Mouse (Mus musculus): Measurements from ENCODE around the gene Hpn. TPM values are rescaled to one million over a fixed set of nuclear protein-coding genes. Genes with fewer than 3 reads are reported as not detected.

The Hpn gene
- polyA plus RNA-seq, 1 experiment: 4.1 TPM

GRCm38 (mm10) chr7:31087262-31087661, 27.8 kb downstream of the Hpn start:
- WGBS: 64% methylated on average over 2 of the region's 2 CpGs
- DNase-seq (ENCODE audit: low read depth, low spot score): no peak

GRCm38 (mm10) chr7:31086175-31086755, 28.8 kb downstream of the Hpn start:
- 95% methylated on average over 9 of the region's 9 CpGs for whole genome bisulfite sequencing
- no peak for DNase-seq (ENCODE audit: low read depth, low spot score)

DNA sequence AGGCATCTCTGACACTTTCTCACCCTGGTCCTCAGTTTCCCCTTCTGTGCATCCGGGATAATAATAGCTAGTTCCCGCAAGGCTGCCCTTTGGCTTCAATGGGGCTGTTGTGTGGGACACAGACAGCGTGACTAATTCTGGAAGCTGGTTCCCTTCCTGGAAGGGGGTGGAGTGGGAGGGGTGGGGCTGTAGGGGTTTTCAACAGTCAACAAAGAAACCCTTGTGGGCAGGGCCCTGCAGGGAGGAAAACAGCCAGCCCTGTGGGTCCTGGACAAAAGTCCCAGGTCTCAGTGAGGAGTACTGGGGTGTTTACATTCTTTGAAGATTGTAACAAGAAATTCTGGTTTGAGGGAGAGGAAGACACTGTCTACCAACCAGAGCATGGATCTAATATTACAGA, 29.9 kb downstream of the Hpn start:
- WGBS: 20% methylated on average over 3 of the region's 3 CpGs
- no peak for DNase-seq (ENCODE audit: low read depth, low spot score)

GRCm38 (mm10) chr7:31084140-31084539, 30.9 kb downstream of the Hpn start:
- DNase-seq (ENCODE audit: low read depth, low spot score): no peak
- 75% methylated on average over 9 of the region's 9 CpGs for WGBS

GRCm38 (mm10) chr7:31082831-31083588, 32.1 kb downstream of the Hpn start:
- 64% methylated on average over 14 of the region's 14 CpGs for WGBS
- no peak for DNase-seq (ENCODE audit: low read depth, low spot score)

DNA sequence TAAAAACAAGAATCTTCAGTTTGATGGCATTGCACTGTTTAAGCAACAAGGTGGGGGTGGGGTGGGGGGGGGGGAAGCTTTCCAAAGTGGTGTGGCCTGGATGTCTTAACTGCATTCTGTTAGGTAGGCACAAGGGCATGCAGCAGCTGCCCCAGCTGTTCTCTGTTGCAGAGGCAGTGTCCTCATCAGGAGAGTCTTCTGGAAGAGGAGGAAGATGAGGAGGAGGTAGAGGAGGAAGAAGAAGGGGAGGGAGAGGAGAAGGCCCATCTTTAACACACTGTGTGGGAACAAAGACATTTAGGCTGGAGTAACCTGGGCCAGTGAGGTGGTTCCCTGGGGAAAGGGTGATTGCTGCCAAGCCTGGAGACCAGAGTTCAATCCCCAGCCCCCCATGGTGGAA, 33.0 kb downstream of the Hpn start:
- DNase-seq (ENCODE audit: low read depth, low spot score): no peak

DNA sequence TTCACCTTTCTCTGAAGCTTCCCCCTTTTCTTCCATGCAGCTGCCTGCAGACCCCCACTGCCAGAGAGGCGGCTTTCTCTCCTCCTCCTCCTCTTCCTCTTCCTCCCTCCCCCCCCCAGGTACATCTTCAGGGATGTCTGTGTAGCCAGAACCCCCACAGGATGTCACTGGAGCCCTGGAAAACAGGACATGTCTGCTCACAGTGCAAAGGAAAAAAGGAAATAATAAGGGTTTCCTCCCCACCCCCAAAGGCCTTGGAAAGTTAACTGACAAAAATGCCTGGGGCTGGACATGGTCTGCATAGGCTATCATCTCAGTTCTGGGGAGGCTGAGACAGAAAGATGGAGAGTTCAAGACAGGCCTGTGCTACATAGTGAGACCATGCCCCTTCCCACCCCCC, 34.0 kb downstream of the Hpn start:
- WGBS: 62% methylated on average over 1 of the region's 1 CpGs
- DNase-seq (ENCODE audit: low read depth, low spot score): no peak

DNA sequence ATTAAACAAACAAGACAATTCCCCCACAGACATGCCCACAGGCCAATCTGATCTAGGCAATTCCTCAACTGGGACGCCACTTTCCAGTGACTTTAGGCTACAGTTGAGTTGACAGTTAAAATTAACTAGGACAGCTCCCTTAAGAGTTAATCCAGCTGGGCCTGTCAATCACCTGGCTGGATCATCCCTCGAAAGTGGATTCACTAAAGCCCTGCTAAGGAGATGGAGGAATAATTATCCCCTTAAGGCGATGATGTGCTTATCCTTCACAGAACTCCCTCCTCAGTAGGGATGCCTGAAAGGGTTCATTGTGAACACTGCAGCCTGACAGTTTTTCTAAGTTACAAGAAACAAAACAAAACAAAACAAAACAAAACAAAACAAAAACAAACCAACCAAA, 34.5 kb downstream of the Hpn start:
- WGBS: 78% methylated on average over 3 of the region's 3 CpGs
- no peak for DNase-seq (ENCODE audit: low read depth, low spot score)

GRCm38 (mm10) chr7:31079670-31080069, 35.4 kb downstream of the Hpn start:
- WGBS: 85% methylated on average over 8 of the region's 8 CpGs
- no peak for DNase-seq (ENCODE audit: low read depth, low spot score)

- 44% methylated on average over 5 of the region's 5 CpGs for WGBS
- no peak for DNase-seq (ENCODE audit: low read depth, low spot score)
These were observed 37.1 kb downstream of the Hpn start for GRCm38 (mm10) chr7:31077885-31078445.

DNA sequence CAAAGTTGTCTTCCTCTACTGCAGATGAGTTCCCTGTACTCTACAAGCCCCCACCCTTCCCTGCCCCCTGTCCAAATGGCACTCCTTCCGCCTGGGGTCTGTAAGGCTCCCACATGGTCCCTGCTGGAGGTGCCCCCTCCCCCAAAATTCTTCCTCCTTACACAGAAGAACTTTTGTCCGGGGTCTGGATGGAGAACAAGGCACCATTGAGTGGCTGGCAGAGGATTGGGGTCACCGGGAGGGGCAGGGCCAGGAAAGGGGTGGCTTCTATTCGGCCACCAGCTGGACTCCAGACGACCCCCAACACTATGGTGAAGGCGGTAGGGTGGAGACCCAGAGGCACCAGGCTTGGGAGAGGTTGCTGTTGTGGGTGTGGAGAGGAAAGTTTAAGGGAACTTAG, 37.6 kb downstream of the Hpn start:
- no peak for DNase-seq (ENCODE audit: low read depth, low spot score)
- 62% methylated on average over 6 of the region's 6 CpGs for WGBS

- WGBS: 22% methylated on average over 5 of the region's 5 CpGs
- DNase-seq (ENCODE audit: low read depth, low spot score): no peak
These were observed 38.6 kb downstream of the Hpn start, which contains the start of gene Fxyd3 for GRCm38 (mm10) chr7:31076492-31076891. Gene Fxyd3, minus strand, starts transcription at chr7:31076704.

DNA sequence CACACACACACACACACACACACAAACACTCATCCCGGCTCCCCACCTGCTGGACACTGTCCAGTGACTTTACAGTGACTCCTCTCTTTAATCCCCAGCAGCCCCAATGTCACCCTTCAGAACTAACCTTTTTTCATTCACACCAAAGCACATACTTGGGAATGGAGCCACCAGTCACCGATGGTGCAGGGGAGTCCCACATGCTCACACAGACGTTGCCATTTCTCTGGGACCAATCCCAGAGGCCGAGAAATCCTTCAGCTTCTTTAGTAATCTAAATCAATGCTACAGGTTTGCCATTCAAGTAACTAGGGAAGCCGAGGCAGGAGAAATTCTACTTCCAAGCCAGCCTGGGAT, 40.4 kb downstream of the Hpn start:
- 25% methylated on average over 5 of the region's 5 CpGs for WGBS

DNA sequence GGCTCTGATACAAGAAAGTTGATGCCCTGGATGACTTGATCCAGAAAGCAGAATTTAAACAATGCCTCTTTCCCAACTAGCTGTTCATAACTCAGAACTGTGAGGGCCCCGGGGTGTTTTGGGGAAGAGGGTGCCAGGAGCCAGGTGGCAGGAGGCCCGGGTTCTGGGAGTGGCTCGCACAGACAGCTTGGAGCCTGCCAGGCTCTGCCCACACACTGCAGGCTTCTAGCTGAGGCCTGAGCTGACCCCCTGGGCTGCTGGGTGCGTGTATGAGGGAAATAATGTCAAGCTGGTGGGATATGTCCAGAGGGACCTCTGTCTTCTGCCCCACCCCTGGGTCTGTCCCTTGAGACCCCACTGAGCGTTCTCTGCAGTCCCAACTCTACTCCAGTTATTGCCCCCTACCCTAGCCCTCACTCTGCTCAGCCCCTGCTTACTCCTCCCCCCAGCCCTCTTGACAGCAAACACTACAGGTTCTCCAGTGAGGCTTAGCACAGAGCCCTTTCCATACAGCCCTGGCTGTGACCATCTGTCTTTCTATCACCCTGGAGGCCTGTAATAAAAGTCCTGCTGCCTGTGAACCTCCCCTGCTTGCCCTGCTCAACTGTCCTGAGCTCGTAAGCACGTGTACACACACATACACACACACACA, 40.9 kb downstream of the Hpn start:
- DNase-seq (ENCODE audit: low read depth, low spot score): no peak
- WGBS: 22% methylated on average over 7 of the region's 7 CpGs

More for the DNA sequence above, 40.4 kb downstream of the Hpn start:
- DNase-seq (ENCODE audit: low read depth, low spot score): no peak

DNA sequence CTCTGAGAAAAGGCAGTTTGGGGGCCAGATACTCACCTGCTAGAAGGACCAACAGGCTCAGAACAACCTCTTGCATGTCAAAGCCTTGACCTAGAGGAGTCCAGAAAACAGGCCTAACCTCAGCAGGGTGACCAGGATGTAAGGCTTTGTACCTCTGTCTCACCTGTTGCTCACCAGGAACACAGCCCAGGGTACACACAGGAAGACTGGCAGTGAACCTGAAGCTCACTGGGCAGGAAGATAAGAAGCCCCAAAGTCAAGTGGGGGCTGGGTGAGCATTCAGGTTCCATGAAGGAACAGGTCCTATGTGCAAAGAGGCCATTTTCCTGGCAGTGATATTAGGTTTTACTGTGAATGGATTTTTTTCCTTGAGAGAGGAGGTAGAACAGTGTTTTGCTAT, 41.5 kb downstream of the Hpn start:
- no peak for DNase-seq (ENCODE audit: low read depth, low spot score)

DNA sequence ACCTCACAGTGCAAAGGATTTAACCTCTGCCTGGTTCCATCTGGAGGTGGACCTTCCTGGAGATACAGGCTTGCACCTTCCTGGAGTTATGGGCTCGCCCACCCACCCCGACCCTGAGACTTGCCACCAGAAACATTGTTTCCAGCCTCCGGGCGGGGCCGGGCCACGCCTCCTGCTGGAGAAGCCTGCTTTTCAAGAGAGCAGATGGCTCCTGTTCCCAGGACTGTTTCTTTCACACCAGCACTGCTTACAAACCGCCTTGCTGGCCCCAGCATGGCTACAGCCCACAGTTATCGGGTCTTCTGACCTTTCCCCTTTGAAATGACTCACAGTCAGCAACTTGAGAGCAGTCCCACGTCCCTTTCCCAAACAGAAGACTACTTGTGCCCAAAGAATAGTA, 42.8 kb downstream of the Hpn start:
- no peak for DNase-seq (ENCODE audit: low read depth, low spot score)
- WGBS: 19% methylated on average over 9 of the region's 9 CpGs

DNA sequence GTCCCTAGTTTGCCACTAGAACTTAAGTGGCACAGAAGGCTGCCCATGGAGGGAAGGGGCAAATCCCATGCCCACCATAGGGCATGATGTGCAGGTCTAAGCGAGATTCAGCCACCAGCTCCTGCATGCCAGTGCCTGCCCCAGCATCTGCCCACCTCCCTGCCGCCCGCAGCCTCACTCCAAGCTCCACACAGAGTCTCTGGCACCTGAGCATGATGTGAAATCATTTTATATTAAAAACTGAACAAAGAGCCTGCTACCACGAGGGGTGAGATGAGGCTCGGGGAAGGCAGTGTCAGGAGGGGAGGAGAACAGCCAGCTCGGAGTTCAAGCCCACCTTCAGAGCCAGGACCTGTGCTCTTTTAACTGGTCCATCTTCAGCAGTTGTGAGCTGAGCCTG, 44.8 kb downstream of the Hpn start:
- 87% methylated on average over 6 of the region's 6 CpGs for whole genome bisulfite sequencing

GRCm38 (mm10) chr7:31069491-31069890, 45.6 kb downstream of the Hpn start:
- DNase-seq (ENCODE audit: low read depth, low spot score): no peak
- 85% methylated on average over 14 of the region's 14 CpGs for WGBS

More for the DNA sequence above, 44.8 kb downstream of the Hpn start:
- DNase-seq (ENCODE audit: low read depth, low spot score): no peak

GRCm38 (mm10) chr7:31067836-31068235, 47.3 kb downstream of the Hpn start:
- no peak for DNase-seq (ENCODE audit: low read depth, low spot score)
- WGBS: 35% methylated on average over 5 of the region's 5 CpGs

- 79% methylated on average over 12 of the region's 12 CpGs for WGBS
- DNase-seq (ENCODE audit: low read depth, low spot score): no peak
These were observed 52.0 kb downstream of the Hpn start for GRCm38 (mm10) chr7:31063074-31063560.

GRCm38 (mm10) chr7:31060621-31061010, 54.5 kb downstream of the Hpn start:
- DNase-seq (ENCODE audit: low read depth, low spot score): no peak
- 90% methylated on average over 7 of the region's 7 CpGs for WGBS

Data from large intestine, adult 2 months (tissue).